Mouse (Mus musculus): ENCODE data around the gene Gbp3. TPM values are rescaled to one million over a fixed set of nuclear protein-coding genes. Genes with fewer than 3 reads are reported as not detected.

The Gbp3 gene
- polyA plus RNA-seq, 1 experiment from 2014 or later = 0.79 TPM

DNA sequence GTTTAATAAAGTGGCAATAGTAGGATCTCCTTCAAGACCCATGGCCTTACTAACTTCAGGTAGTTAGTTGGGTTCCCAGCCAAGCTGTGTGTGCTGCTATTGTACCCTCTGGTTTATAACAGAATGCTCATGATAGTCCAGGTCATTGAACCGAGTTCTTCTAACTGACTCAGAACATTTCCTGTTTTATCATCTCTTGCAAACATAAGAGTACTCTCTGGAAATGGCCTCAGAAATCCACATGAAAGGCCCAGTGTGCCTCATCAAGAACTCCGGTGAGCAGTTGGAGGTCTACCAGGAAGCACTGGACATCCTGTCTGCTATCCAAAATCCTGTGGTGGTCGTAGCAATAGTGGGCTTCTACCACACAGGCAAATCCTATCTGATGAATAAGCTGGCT lies 38.1 kb downstream of the Gbp3 start:
- no peak overlapping the region for H3K4me2 ChIP-seq
- no peak overlapping the region for H3K27ac ChIP-seq (ENCODE audit: low read depth, low read length)
- WGBS (ENCODE audit: insufficient replicate concordance) = 65% methylated on average over 3 of the region's 3 CpGs
- no peak for ATAC-seq (replicated peaks; ENCODE audit: insufficient number of reproducible peaks, low FRiP score, low TSS enrichment)
- no peak overlapping the region for H3K4me3 ChIP-seq (ENCODE audit: low read depth, low read length)
- H3K9me3 ChIP-seq (replicated peaks; ENCODE audit: control insufficient read depth, low read length) = no peaks in the 10 kb centered on the region
- no peaks in the 10 kb centered on the region for H3K27me3 ChIP-seq (ENCODE audit: control insufficient read depth, insufficient read depth, low read length)
- H3K36me3 ChIP-seq (ENCODE audit: control insufficient read depth, insufficient read depth, low read length) = no peaks in the 10 kb centered on the region
- no peak overlapping the region for H3K9ac ChIP-seq (ENCODE audit: low read depth, low read length)
- H3K4me1 ChIP-seq (ENCODE audit: control insufficient read depth, insufficient read depth, low read length) = no peaks in the 10 kb centered on the region

GRCm38 (mm10) chr3:142601675-142602074 lies 41.8 kb downstream of the Gbp3 start:
- H3K4me3 ChIP-seq (ENCODE audit: low read depth, low read length) = no peak overlapping the region
- no peaks in the 10 kb centered on the region for H3K36me3 ChIP-seq (ENCODE audit: control insufficient read depth, insufficient read depth, low read length)
- no peak overlapping the region for H3K4me2 ChIP-seq
- no peak for ATAC-seq (replicated peaks; ENCODE audit: insufficient number of reproducible peaks, low FRiP score, low TSS enrichment)
- H3K9ac ChIP-seq (ENCODE audit: low read depth, low read length) = no peak overlapping the region
- H3K9me3 ChIP-seq (replicated peaks; ENCODE audit: control insufficient read depth, low read length) = no peaks in the 10 kb centered on the region
- no peak overlapping the region for H3K27ac ChIP-seq (ENCODE audit: low read depth, low read length)
- H3K4me1 ChIP-seq (ENCODE audit: control insufficient read depth, insufficient read depth, low read length) = no peaks in the 10 kb centered on the region
- H3K27me3 ChIP-seq (ENCODE audit: control insufficient read depth, insufficient read depth, low read length) = no peaks in the 10 kb centered on the region

DNA sequence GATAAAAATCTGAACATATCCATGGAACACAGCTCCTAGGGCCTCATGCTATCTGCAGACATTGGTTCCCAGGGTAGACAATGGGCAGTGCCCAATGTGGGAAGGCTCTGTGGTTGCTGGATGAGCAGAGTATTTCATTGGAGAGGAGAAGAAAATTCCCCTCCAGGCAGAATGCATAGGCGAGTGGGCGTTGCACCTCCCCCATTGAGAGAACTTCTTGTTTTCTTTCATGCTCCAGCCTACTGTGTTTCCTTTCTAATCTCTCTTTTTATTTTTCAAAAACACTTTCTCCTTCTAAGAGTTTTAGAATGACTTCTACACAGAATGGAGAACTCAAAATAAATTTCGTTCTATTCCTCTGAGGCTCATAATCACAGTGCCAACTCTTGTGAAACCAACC lies 58.8 kb downstream of the Gbp3 start:
- H3K27me3 ChIP-seq (ENCODE audit: control insufficient read depth, insufficient read depth, low read length) = no peaks in the 10 kb centered on the region
- ATAC-seq (replicated peaks; ENCODE audit: insufficient number of reproducible peaks, low FRiP score, low TSS enrichment) = no peak
- no peak overlapping the region for H3K4me3 ChIP-seq (ENCODE audit: low read depth, low read length)
- H3K9ac ChIP-seq (ENCODE audit: low read depth, low read length) = no peak overlapping the region
- no peak overlapping the region for H3K27ac ChIP-seq (ENCODE audit: low read depth, low read length)
- H3K9me3 ChIP-seq (replicated peaks; ENCODE audit: control insufficient read depth, low read length) = no peaks in the 10 kb centered on the region
- H3K4me1 ChIP-seq (ENCODE audit: control insufficient read depth, insufficient read depth, low read length) = no peaks in the 10 kb centered on the region
- H3K36me3 ChIP-seq (ENCODE audit: control insufficient read depth, insufficient read depth, low read length) = no peaks in the 10 kb centered on the region
- no peak overlapping the region for H3K4me2 ChIP-seq
- WGBS (ENCODE audit: insufficient replicate concordance) = 77% methylated on average over 3 of the region's 3 CpGs

DNA sequence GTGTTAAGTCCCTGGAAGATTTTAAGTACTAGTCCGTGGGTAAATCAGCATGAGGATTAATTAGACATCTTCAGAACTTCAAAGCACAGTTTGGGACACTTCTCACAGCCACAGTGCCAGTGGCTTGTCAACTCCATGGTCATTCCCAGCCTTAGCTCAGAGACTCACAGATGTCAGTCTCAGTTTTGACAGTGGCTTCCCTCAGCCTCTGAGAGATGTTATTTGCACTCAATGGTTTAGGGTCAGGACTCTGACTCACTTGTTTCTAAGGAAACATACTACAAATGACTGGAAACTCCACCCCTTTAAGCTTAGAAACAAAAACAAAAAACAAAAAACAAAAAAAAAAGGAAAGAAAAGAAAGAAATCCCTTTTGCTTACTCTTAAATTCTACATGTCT lies 59.8 kb downstream of the Gbp3 start:
- no peak overlapping the region for H3K4me3 ChIP-seq (ENCODE audit: low read depth, low read length)
- H3K9ac ChIP-seq (ENCODE audit: low read depth, low read length) = no peak overlapping the region
- H3K27ac ChIP-seq (ENCODE audit: low read depth, low read length) = no peak overlapping the region
- WGBS (ENCODE audit: insufficient replicate concordance) = 42% methylated on average over 1 of the region's 1 CpGs
- H3K4me1 ChIP-seq (ENCODE audit: control insufficient read depth, insufficient read depth, low read length) = no peaks in the 10 kb centered on the region
- H3K9me3 ChIP-seq (replicated peaks; ENCODE audit: control insufficient read depth, low read length) = no peaks in the 10 kb centered on the region
- H3K4me2 ChIP-seq = no peak overlapping the region
- no peak for ATAC-seq (replicated peaks; ENCODE audit: insufficient number of reproducible peaks, low FRiP score, low TSS enrichment)
- H3K36me3 ChIP-seq (ENCODE audit: control insufficient read depth, insufficient read depth, low read length) = no peaks in the 10 kb centered on the region
- H3K27me3 ChIP-seq (ENCODE audit: control insufficient read depth, insufficient read depth, low read length) = no peaks in the 10 kb centered on the region

- Histone ChIP-seq H3K27ac (ENCODE audit: low read depth, low read length) (no peak within 1 kb of the TSS), H3K4me2 (peak within 1 kb of the TSS; percentile 53), H3K9ac (ENCODE audit: low read depth, low read length) (no peak within 1 kb of the TSS), H3K36me3 (ENCODE audit: control insufficient read depth, insufficient read depth, low read length) (no peaks in the 10 kb centered on the region), H3K9me3 (replicated peaks; ENCODE audit: control insufficient read depth, low read length) (no peaks in the 10 kb centered on the region), H3K4me3 (ENCODE audit: low read depth, low read length) (no peak within 1 kb of the TSS; the same call in 1 of the 2 replicates), H3K27me3 (ENCODE audit: control insufficient read depth, insufficient read depth, low read length) (no peaks in the 10 kb centered on the region), H3K4me1 (ENCODE audit: control insufficient read depth, insufficient read depth, low read length) (no peaks in the 10 kb centered on the region)
- 54% methylated on average over 4 of the region's 4 CpGs for WGBS (ENCODE audit: insufficient replicate concordance)
- ATAC-seq (replicated peaks; ENCODE audit: insufficient number of reproducible peaks, low FRiP score, low TSS enrichment) = no peak
These were observed 60.5 kb downstream of the Gbp3 start, which contains the start of gene Gbp2 for GRCm38 (mm10) chr3:142620111-142620955. Gene Gbp2, plus strand, starts transcription at chr3:142620602.

GRCm38 (mm10) chr3:142620956-142621562 lies 61.2 kb downstream of the Gbp3 start:
- H3K9me3 ChIP-seq (replicated peaks; ENCODE audit: control insufficient read depth, low read length) = no peaks in the 10 kb centered on the region
- 42% methylated on average over 3 of the region's 3 CpGs for WGBS (ENCODE audit: insufficient replicate concordance)
- H3K36me3 ChIP-seq (ENCODE audit: control insufficient read depth, insufficient read depth, low read length) = no peaks in the 10 kb centered on the region
- peak overlapping the region; percentile 53; the same call in 1 of the 2 replicates for H3K4me2 ChIP-seq
- H3K9ac ChIP-seq (ENCODE audit: low read depth, low read length) = no peak overlapping the region
- no peak overlapping the region for H3K27ac ChIP-seq (ENCODE audit: low read depth, low read length)
- H3K4me1 ChIP-seq (ENCODE audit: control insufficient read depth, insufficient read depth, low read length) = no peaks in the 10 kb centered on the region
- no peaks in the 10 kb centered on the region for H3K27me3 ChIP-seq (ENCODE audit: control insufficient read depth, insufficient read depth, low read length)
- H3K4me3 ChIP-seq (ENCODE audit: low read depth, low read length) = no peak overlapping the region
- no peak for ATAC-seq (replicated peaks; ENCODE audit: insufficient number of reproducible peaks, low FRiP score, low TSS enrichment)

Other genes with a start within 250 kb of the Gbp3 start
- 240 and 257 TPM in 2 replicates for gene Pdlim5, start 164.3 kb upstream of the Gbp3 start, polyA plus RNA-seq (2014; fragmentation: Nextera tagmentation; extraction: Ambion mirVana)
- not detected in 2 replicates for gene Gbp5, start 66.0 kb upstream of the Gbp3 start, polyA plus RNA-seq (2014; fragmentation: Nextera tagmentation; extraction: Ambion mirVana)
- gene Gbp7, start 29.7 kb upstream of the Gbp3 start, polyA plus RNA-seq (2014; fragmentation: Nextera tagmentation; extraction: Ambion mirVana) = 0.94 and 1.1 TPM in 2 replicates
- gene Gbp2b, start 34.8 kb downstream of the Gbp3 start, polyA plus RNA-seq (2014; fragmentation: Nextera tagmentation; extraction: Ambion mirVana) = not detected in 2 replicates
- 0.97 and 1.1 TPM in 2 replicates for gene Gbp2, start 60.6 kb downstream of the Gbp3 start, polyA plus RNA-seq (2014; fragmentation: Nextera tagmentation; extraction: Ambion mirVana)
- gene Kyat3, start 141.0 kb downstream of the Gbp3 start, polyA plus RNA-seq (2014; fragmentation: Nextera tagmentation; extraction: Ambion mirVana) = 9.5 and 11.3 TPM in 2 replicates
- 59.2 and 61.4 TPM in 2 replicates for gene Gtf2b, start 205.0 kb downstream of the Gbp3 start, polyA plus RNA-seq (2014; fragmentation: Nextera tagmentation; extraction: Ambion mirVana)

All from heart, embryonic 11.5 days (tissue).